In the genomic region with DNA sequence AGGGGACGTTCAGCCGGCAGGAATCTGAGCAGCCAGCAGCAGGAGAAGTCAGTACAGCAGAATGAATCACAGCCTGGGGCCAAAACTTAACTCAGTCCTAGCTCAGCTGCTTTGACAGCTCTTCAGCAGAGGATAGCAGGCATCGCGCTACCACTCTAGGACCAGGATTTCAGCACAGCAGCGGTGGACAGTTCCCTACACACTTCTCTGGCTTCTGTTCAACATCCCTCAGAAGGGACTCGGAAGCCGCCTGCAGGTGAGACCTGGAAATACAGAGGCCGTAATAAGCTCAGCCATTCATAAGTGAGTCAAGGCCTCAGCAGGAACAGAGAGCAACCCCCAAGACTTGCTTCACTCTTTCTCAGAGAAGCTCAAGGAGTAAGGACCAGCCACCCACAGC, we compare ENCODE assay signal across 9 mouse cellular contexts.
A peak's percentile ranks its signal among the peaks of the same experiment; 100 is the strongest.
DNase-seq lines count a peak whose midpoint lies in the region; TF ChIP-seq lines count a peak whose summit lies in the region.
"Had no signal": no experiment of that assay in that cellular context is flagged by ENCODE, and none has a peak within 500 bp of the region (broad histone marks: within the 10 kb centered on the region; RNA-seq: fewer than 3 reads in every experiment).

No protein-coding gene starts in this region.

- WGBS in lung, adult 2 months = 7% methylated on average over 8 of the region's 8 CpGs

- no peak overlapping the region for H3K4me3 ChIP-seq in lung, adult 2 months (replicated peaks; ENCODE audit: extremely low read depth, low read depth, low read length)
- H3K4me3 ChIP-seq: erythroblast, embryonic 14.5 days had no signal

- TF ChIP-seq POLR2A in lung, adult 2 months (IDR thresholded peaks at IDR 0.05; ENCODE audit: borderline replicate concordance, extremely low read depth, low read depth, low read length) = no peak

- DNase-seq in 416B (ENCODE audit: low read depth) = peak; percentile 83
- peak; percentile 91 for DNase-seq in R1 (ENCODE audit: low read depth, low spot score)
- DNase-seq in cerebellum, postnatal 25 days = peak; percentile 72 to 79
- DNase-seq in gastrocnemius, postnatal 36 days = peak; percentile 47 to 52
- peak; percentile 85 for DNase-seq in kidney, postnatal 14 days
- DNase-seq in lung, adult 2 months = peak; percentile 65
- peak; percentile 35 for DNase-seq in right cerebral cortex, adult 18-20 months
- peak; percentile 81 for DNase-seq in urinary bladder, postnatal 14 days (ENCODE audit: low spot score)

- intact Hi-C loops in gastrocnemius, postnatal 36 days (cut with DNase I) = loop anchor here (10.0 kb wide), 2 partner anchors 422 to 802 kb away; no protein-coding TSS in a partner anchor

- H3K4me1 ChIP-seq in lung, adult 2 months (ENCODE audit: control insufficient read depth, insufficient read depth, low read length) = no peaks in the 10 kb centered on the region

- peak; percentile 66 for TF ChIP-seq CTCF in lung, adult 2 months (IDR thresholded peaks at IDR 0.05; ENCODE audit: insufficient read depth, low read length)

Comparison
In these comparisons a context has a peak if more than half of its experiments do, and no peak if none do; other contexts are left out.
1. DNase-seq: peak in every context shown above with its lines; median percentile 91 in R1; 85 in kidney, postnatal 14 days; 83 in 416B; 81 in urinary bladder, postnatal 14 days; 76 in cerebellum, postnatal 25 days; 65 in lung, adult 2 months; 50 in gastrocnemius, postnatal 36 days; 35 in right cerebral cortex, adult 18-20 months.